Mouse (Mus musculus) neural tube, embryonic 15.5 days (tissue): Measurements from ENCODE around the gene Ackr2. TPM values are rescaled to one million over a fixed set of nuclear protein-coding genes. Genes with fewer than 3 reads are reported as not detected.

ENCODE experiments used
- ATAC-seq: fragments of 200-750 bp; cut with Nextera tagmentation; 2 replicates; pipeline ENCODE4 v1.8.0; 2017; ENCODE audit warnings: mild to moderate bottlenecking, moderate TSS enrichment, moderate library complexity; ENCODE audit not compliant: low FRiP score
- H3K27ac ChIP-seq: fragments of 300-500 bp; sonication (generic); replicated peaks from 2 replicates; pipeline ENCODE4 v1.5.1; 2015; ENCODE audit warnings: mild to moderate bottlenecking, inconsistent platforms
- H3K27me3 ChIP-seq: fragments of 300-500 bp; sonication (generic); replicated peaks from 2 replicates; pipeline ENCODE4 v1.6.1; 2015; ENCODE audit warnings: inconsistent platforms
- H3K36me3 ChIP-seq: fragments of 300-500 bp; sonication (generic); 2 replicates; pipeline ENCODE4 v1.6.1; 2015; ENCODE audit warnings: inconsistent platforms
- H3K4me1 ChIP-seq: fragments of 300-500 bp; sonication (generic); 2 replicates; pipeline ENCODE4 v1.6.1; 2015; ENCODE audit warnings: inconsistent platforms
- H3K4me2 ChIP-seq: fragments of 300-500 bp; sonication (generic); 2 replicates; pipeline ENCODE4 v1.6.1; 2015; ENCODE audit warnings: inconsistent platforms, mild to moderate bottlenecking, moderate library complexity
- H3K4me3 ChIP-seq: fragments of 300-500 bp; sonication (generic); replicated peaks from 2 replicates; pipeline ENCODE4 v1.5.1; 2015; ENCODE audit warnings: mild to moderate bottlenecking, inconsistent platforms
- H3K9ac ChIP-seq: fragments of 300-500 bp; sonication (generic); replicated peaks from 2 replicates; pipeline ENCODE4 v1.6.1; 2015; ENCODE audit warnings: mild to moderate bottlenecking, inconsistent platforms
- H3K9me3 ChIP-seq: fragments of 300-500 bp; sonication (generic); replicated peaks from 2 replicates; pipeline ENCODE4 v1.6.1; 2016; ENCODE audit warnings: inconsistent platforms
- WGBS: fragments of 180-500 bp; shearing (Covaris S2); methylation state at CpG from one replicate; pipeline ENCODE4 v1.1.7; 2015; ENCODE audit warnings: mixed read lengths; 5-methylcytosine and 5-hydroxymethylcytosine counted together
- polyA plus RNA-seq: library from polyadenylated mRNA; unstranded; fragments of >200 nt; fragmentation: Nextera tagmentation; extraction: Ambion mirVana; gene quantifications from 2 replicates; pipeline ENCODE4 v1.2.1, GENCODE M21; 2015

Ackr2 gene
- 1.5 and 1.7 TPM in 2 replicates for polyA plus RNA-seq

DNA sequence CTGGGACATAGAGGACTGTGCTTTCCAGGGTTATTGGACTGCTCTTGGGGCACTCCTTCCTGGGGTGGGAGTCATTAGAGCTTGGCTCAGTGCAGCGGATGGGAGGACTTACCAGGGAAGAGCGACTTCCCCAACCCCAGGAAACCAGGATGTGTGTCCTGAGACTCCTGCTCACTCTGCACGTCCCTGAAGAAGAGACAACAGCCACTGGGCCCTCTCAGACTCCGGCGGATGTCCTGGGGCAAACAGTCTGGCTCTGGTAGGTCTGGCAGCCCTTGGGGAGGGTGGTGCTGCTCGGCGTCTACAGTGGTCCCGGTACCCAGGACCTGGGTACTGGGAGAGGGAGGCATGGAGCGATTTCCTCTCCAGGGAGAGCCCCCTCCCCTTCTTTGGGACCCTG, at the start of gene Ackr2:
Gene Ackr2 (plus strand): TSS at position 111 of the 400 bp plus-strand sequence.
- Histone ChIP-seq H3K27ac (no peak within 1 kb of the TSS), H3K9me3 (no peaks in the 10 kb centered on the region), H3K4me3 (no peak within 1 kb of the TSS), H3K9ac (no peak within 1 kb of the TSS), H3K36me3 (no peaks in the 10 kb centered on the region), H3K4me1 (no peaks in the 10 kb centered on the region), H3K27me3 (no peaks in the 10 kb centered on the region), H3K4me2 (no peak within 1 kb of the TSS)
- WGBS: 80% methylated on average over 9 of the region's 9 CpGs
- no peak for ATAC-seq

DNA sequence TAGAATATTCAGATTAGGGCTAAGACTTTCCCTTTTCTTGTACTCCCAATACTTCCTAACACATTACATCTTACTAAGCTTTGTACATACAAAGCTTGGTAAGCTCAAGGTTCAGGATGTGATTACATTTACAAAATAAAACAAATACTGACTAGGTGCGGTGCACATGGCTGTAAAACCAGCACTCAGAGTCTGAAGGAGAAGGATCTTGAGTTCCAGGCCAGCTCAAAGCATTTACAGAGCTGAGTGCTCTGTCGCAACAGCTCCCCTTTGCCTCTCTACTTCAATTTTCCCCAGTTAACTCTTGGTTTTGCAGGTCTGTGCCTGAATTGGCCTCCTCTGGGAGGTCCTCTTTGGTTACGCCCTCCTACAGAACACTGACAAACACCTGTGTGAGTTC, 43.9 kb upstream of the Ackr2 start:
- ATAC-seq: no peak
- WGBS: 92% methylated on average over 3 of the region's 3 CpGs
- no peak overlapping the region for H3K9ac ChIP-seq
- H3K27ac ChIP-seq: no peak overlapping the region
- H3K27me3 ChIP-seq: no peaks in the 10 kb centered on the region
- no peaks in the 10 kb centered on the region for H3K9me3 ChIP-seq
- peaks cover 26% of the 10 kb centered on the region for H3K36me3 ChIP-seq
- H3K4me3 ChIP-seq: no peak overlapping the region
- H3K4me2 ChIP-seq: no peak overlapping the region
- H3K4me1 ChIP-seq: peaks cover 17% of the 10 kb centered on the region

DNA sequence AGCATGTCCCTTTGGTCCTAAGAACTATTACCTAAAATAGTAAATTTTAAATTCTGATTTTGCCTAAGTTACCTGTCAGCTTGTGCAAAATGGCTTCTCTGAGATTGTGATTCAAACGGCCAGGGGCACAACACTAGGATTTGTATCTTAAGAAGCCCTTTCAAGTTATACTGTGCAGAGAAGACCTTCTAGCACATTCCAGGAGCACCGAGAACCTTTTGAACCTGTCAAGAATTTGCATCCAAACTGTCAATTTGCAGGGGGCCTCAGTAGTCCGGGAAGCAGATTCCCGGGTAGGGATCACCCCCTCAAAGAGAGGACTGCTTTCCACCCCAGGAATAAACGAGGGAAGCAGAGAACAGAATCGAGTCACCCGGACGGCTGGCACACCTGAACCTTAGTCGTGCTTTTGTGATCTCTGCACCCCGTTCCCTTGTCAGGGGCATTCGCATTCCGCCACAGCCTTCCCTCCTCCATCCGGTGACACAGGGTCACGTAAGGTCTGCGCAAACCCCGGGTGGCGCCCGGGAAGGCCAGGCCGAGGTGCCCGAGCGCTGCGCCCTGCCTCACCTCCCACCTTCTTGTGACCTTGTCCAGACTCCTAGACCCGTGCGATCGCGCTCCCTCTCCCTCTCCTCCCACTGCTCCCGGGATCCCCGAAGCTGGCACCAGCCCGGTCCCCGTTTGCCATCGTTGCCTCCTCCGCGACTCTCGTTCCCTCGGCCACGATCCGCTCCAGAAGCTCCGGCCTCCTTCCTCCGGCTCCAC, 41.3 kb upstream of the Ackr2 start:
- Histone ChIP-seq H3K9ac (peak overlapping the region; percentile 83), H3K4me2 (peak overlapping the region; percentile 78), H3K36me3 (peaks cover 5% of the 10 kb centered on the region; the same call in 1 of the 2 replicates), H3K4me1 (peaks cover 17% of the 10 kb centered on the region), H3K27ac (peak overlapping the region; percentile 97), H3K4me3 (peak overlapping the region; percentile 76), H3K9me3 (no peaks in the 10 kb centered on the region), H3K27me3 (no peaks in the 10 kb centered on the region)
- 1% methylated on average over 39 of the region's 39 CpGs for WGBS
- peak; percentile 56 for ATAC-seq

DNA sequence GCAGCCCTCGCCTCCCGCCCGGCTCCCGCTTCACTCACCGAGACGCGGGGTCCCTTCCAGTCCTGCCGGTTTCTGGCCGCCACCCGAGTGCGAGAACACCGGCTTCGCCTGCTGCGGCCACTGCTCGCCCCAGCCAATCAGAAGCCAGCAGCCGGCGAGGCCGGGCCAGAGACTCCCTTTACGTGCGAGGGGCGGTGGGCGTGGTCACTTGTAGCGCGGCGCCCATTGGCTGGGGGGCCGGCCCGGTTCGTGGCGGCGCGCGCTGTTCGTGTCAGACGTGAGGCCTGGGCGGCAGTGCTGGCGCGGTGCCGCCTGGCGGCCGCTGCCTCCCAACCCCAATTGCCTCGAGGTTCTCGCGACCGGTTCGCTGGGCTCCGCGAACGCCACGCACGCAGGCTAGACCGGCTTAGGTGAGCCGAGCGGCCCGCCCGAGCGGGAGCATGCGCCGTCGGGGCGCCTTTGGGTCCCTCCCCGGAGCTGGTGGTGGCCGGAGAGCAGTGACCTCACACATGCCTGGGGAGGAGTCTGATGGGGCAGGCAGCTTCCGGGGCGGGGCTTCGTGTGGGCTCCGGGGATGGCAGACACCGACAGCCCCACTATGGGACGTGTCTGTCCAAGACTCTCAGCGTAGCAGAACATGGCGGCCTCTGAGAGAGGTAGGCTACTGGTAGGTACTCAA, 40.5 kb upstream of the Ackr2 start:
- H3K4me2 ChIP-seq: peak overlapping the region; percentile 78
- 0 out of 2 replicates have a peak, but pooled peaks cover 2% of the 10 kb centered on the region for H3K36me3 ChIP-seq
- peak; percentile 99 for ATAC-seq
- peak overlapping the region; percentile 83 for H3K9ac ChIP-seq
- H3K4me1 ChIP-seq: peaks cover 17% of the 10 kb centered on the region
- H3K4me3 ChIP-seq: peak overlapping the region; percentile 76
- no peaks in the 10 kb centered on the region for H3K9me3 ChIP-seq
- H3K27ac ChIP-seq: peak overlapping the region; percentile 97
- H3K27me3 ChIP-seq: no peaks in the 10 kb centered on the region
- WGBS: under 1% methylated on average over 70 of the region's 70 CpGs

DNA sequence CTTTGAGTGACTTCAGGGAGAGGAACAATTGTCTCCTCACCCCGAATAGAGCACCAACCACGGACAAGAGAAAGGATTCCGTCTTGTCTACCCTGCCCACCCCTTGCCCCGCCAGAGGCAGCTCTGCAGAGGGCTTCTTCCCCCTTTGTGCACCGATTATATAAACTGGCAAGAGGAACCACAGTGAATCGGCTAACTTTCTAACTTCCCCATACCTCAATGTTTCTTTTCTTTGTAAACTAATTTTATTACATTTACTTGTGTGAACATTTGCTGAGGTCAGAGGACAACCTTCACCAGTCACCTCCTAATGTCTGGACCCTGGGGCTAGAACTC, 40.0 kb upstream of the Ackr2 start, which contains the start of gene Higd1a:
Gene Higd1a (minus strand): TSS at position 210 of the 336 bp plus-strand sequence.
- 8% methylated on average over 6 of the region's 6 CpGs for WGBS
- H3K4me2 ChIP-seq: peak within 1 kb of the TSS; percentile 78
- peak within 1 kb of the TSS; percentile 76 for H3K4me3 ChIP-seq
- 0 out of 2 replicates have a peak, but pooled peaks cover 2% of the 10 kb centered on the region for H3K36me3 ChIP-seq
- ATAC-seq: no peak
- peak within 1 kb of the TSS; percentile 83 for H3K9ac ChIP-seq
- peaks cover 17% of the 10 kb centered on the region for H3K4me1 ChIP-seq
- no peaks in the 10 kb centered on the region for H3K27me3 ChIP-seq
- peak within 1 kb of the TSS; percentile 97 for H3K27ac ChIP-seq
- no peaks in the 10 kb centered on the region for H3K9me3 ChIP-seq

DNA sequence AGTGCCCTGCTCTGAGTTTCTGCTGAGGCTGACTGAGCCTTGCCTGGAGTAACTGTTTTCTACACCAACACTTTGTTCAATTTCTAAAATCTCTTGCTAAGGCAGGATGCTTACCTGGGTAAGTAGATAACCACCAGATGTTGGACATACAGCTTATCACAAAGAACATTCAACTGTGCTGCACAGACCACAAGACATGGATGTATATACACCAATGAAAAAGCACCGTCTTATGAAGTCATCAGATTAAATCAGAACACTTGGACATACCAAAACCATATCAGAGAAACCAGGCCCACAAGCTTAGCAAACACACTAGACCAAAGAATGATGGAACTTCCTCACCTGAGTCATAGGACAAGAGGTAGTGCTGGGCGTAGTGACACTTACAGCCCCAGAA, 38.8 kb upstream of the Ackr2 start:
- Histone ChIP-seq H3K9ac (no peak overlapping the region), H3K9me3 (no peaks in the 10 kb centered on the region), H3K4me1 (peaks cover 17% of the 10 kb centered on the region), H3K36me3 (no peaks in the 10 kb centered on the region), H3K4me2 (no peak overlapping the region), H3K27me3 (no peaks in the 10 kb centered on the region), H3K4me3 (no peak overlapping the region), H3K27ac (no peak overlapping the region)
- WGBS: 97% methylated on average over 2 of the region's 2 CpGs
- no peak for ATAC-seq

DNA sequence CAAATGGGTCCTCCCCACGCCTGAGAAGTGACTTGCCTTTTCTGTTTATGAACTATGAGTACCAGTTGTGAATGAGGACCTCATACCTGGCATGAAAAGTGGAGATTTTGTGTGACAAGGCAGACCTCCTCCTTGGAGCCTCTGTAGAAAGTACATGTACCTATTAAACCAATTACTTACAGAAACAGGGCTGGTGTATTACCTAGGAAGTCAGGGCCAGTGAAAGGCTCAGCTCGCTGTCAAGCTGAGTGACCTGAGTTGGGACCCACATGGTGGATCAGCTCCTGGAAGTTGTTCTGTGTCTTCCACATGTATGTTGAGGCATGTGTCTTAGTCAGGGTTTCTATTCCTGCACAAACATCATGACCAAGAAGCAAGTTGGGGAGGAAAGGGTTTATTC, 37.2 kb upstream of the Ackr2 start:
- Histone ChIP-seq H3K9me3 (no peaks in the 10 kb centered on the region), H3K27ac (no peak overlapping the region), H3K36me3 (no peaks in the 10 kb centered on the region), H3K9ac (no peak overlapping the region), H3K4me1 (peaks cover 16% of the 10 kb centered on the region), H3K4me3 (no peak overlapping the region), H3K4me2 (no peak overlapping the region), H3K27me3 (no peaks in the 10 kb centered on the region)
- WGBS: 85% methylated on average over 2 of the region's 2 CpGs
- ATAC-seq: no peak

DNA sequence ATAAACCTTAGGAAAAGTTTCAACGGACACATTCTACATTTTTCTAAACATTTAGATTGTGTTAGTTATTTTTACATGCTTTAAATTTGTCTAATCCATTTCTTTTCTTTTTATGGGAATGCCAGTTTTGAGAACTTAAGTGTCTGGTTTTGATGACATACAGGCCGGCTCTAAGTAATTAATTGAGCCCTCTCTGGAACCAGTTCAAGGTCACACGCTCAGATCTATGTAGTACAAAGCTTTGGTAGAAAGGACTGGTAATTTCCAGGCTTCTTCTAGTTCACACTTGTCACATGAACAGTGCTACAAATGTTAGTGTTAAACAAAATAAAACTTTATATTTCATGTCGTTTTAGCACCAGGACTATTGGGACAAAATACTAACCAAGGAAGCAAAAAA, 33.3 kb upstream of the Ackr2 start:
- Histone ChIP-seq H3K4me1 (peaks cover 8% of the 10 kb centered on the region), H3K4me2 (no peak overlapping the region)
- WGBS: 68% methylated on average over 4 of the region's 4 CpGs

DNA sequence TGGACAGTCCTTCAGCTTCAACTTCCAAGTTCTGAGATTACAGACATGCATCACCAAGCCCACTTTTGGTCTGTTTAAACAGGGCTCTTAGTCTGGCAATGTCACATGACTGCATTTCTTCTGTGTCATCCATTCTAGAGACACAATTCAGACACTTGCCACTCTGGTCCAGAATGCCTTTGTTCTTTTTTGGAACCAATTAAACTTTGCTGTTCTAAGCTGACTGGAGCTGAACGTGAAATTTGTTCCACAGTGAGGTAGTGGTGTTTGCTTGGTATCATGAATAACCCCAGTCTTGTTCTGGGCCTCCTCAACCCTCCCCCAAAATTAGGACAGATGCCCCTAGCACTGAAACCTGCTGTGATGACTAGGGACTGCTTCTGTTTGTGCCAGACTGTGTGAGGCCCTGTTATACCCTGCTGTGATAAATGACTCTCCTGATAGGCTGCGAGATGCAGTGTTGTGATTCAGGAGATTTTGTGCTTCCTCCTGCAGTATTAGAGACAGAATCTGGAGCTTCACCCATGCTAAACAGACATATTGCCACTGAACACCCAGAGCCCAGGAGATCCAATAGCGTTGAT, 32.6 kb upstream of the Ackr2 start:
- Histone ChIP-seq H3K4me2 (no peak overlapping the region), H3K9ac (no peak overlapping the region), H3K4me3 (no peak overlapping the region), H3K36me3 (no peaks in the 10 kb centered on the region), H3K27ac (no peak overlapping the region), H3K27me3 (0 out of 2 replicates have a peak, but pooled peaks cover 6% of the 10 kb centered on the region), H3K9me3 (no peaks in the 10 kb centered on the region), H3K4me1 (peaks cover 11% of the 10 kb centered on the region)
- no peak for ATAC-seq
- WGBS: 22% methylated on average over 3 of the region's 3 CpGs

More for the DNA sequence above, 33.3 kb upstream of the Ackr2 start:
- 0 out of 2 replicates have a peak, but pooled peaks cover 6% of the 10 kb centered on the region for H3K27me3 ChIP-seq
- H3K9me3 ChIP-seq: no peaks in the 10 kb centered on the region
- H3K36me3 ChIP-seq: no peaks in the 10 kb centered on the region
- H3K27ac ChIP-seq: no peak overlapping the region
- no peak overlapping the region for H3K9ac ChIP-seq
- ATAC-seq: no peak
- H3K4me3 ChIP-seq: no peak overlapping the region

DNA sequence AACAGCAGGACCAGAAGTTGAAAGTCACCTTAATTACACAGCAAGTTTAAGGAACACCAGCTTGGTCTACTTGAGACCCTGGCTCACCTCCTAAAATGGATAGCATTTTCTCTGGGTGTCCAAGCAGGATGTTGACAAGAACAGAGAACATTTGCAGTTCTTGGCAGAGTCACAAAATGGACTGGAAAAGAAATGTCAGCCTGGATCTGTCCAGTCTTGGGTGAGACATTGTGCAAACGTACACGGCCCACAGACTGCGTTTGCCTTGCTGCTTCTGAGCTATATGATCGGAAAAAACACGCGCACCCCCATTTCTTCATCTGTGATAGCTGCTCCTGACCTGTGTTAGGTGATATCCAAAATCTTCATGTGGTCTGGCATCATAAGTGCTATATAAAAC, 30.5 kb upstream of the Ackr2 start:
- H3K27ac ChIP-seq: no peak overlapping the region
- no peak for ATAC-seq
- H3K9me3 ChIP-seq: no peaks in the 10 kb centered on the region
- H3K36me3 ChIP-seq: no peaks in the 10 kb centered on the region
- WGBS: 93% methylated on average over 6 of the region's 6 CpGs
- no peak overlapping the region for H3K4me3 ChIP-seq
- no peak overlapping the region for H3K4me2 ChIP-seq
- H3K9ac ChIP-seq: no peak overlapping the region
- H3K4me1 ChIP-seq: peaks cover 11% of the 10 kb centered on the region
- 0 out of 2 replicates have a peak, but pooled peaks cover 11% of the 10 kb centered on the region for H3K27me3 ChIP-seq

DNA sequence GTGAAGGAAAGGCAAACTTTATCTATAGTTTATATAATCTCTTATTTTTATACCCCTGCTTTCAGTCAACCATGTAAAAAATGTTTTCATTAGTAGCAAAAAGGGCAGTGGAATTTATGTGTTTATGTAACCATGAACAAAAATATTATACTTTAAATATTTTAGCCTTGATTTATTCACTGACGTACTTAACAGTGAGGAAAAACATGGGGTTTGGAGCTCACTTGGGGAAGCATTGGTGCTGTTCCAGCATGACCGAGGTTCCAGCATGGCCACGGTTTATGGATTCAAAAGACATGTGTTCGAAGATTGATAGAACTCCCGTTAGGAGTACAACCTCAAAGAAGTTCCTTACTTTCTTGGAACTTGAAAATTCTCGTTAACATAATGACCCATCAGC, 29.9 kb upstream of the Ackr2 start:
- H3K4me3 ChIP-seq: no peak overlapping the region
- no peak overlapping the region for H3K27ac ChIP-seq
- no peak for ATAC-seq
- H3K9ac ChIP-seq: no peak overlapping the region
- H3K36me3 ChIP-seq: no peaks in the 10 kb centered on the region
- peaks cover 11% of the 10 kb centered on the region for H3K4me1 ChIP-seq
- no peak overlapping the region for H3K4me2 ChIP-seq
- H3K27me3 ChIP-seq: 0 out of 2 replicates have a peak, but pooled peaks cover 12% of the 10 kb centered on the region
- no peaks in the 10 kb centered on the region for H3K9me3 ChIP-seq
- WGBS: 91% methylated on average over 6 of the region's 6 CpGs
